Mouse (Mus musculus) left cerebral cortex, adult 11 months (tissue): ENCODE measurements around the gene Papln.
A peak's percentile ranks its signal among the peaks of the same experiment; 100 is the strongest.

ENCODE experiments used
- DNase-seq: peaks from one replicate; pipeline ENCODE4 v3.0.0; 2022; ENCODE audit warnings: low spot score

Gene Papln

DNA sequence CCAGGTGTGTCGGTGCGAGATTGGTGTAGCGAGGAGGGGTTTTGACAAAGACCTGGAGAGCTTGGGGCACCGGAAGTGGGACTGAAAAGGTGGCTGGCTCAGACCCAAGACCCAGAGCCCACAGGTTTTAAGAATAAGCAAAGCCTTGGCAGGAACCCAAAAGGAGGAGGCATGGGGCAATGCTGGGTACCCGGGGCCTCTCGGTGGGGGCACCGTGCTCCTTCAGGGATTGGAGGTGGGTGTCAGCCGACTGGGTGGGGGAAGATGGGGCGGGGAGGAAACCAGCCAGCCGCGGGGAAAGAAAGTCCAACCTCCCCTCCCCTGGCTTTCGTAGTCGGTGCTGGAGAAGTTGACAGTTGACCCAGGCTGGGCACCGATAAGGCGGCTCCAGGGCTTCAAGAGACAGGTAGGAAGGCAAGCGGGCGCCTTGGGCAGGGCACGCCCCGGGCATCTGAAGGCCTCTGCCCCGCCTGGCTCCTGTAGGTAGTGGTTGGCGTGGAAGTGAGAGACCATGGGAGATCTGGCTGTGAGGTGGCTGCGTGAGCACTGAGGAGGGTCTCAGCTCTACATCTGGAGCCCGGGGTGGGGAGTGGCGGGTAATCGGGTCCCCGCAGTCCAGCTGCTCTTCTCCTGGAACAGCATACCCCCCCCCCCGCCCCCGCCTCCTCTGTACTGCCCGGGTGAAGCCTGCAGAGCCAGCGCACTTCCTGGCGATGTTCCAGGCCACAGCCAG is at the start of gene Papln:
Gene Papln (plus strand): TSS at position 324 of the 733 bp plus-strand sequence.
- DNase-seq, result no peak

DNA sequence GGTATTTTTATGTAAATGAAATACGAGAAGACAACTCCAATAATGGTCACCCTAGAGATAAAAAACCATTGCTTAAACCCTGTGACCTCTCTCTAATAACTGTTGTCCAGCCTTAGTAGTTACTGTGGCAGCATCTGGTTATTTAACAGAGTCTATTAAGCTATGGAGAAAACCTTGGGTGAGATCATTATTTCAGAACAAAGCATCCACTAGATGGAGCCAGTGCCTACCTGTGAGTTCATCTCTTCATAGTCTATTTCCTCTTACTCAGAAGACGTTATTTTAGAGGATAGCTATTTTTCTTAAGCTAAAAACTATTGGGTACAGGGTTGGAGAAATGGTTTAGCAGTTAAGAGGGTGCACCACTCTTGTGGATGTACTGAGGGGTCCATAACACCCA is 49.7 kb upstream of the Papln start:
- peak; percentile 70 for DNase-seq

DNA sequence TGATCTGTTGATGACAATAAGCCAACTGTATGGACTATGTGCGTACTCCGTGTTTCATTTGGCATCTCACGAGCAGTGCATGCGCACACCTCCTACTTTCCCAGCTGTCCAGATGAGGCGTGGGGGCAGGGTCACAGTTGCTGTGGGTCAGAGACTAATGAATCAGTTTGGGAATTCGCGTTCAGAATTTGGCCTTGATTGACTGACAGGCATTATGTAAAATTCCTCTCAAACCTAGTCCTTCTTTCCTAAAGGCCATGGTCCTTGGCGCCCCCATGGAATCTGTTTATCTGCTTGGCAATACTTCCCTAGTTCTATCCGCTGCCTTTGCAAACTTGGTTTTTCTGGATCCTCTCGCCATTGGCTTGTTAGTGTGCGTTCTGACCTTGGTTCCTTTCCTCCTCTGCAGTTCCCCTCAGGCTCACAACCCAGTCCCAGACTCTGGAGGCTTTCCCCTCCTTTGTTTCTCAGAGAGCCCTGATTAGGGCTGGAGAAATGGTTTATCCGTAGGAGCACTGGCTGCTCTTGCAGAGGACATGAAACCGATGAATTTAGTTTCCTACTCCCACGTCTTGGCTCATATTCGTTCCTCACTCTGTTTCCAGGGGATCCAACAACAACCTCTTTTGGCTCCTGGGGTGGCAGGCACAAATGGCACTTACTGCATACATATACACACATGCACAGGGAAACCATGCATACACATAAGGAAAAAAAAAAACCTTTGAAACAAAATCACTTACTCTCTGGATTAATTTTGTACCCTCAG is 46.8 kb upstream of the Papln start:
- DNase-seq, result no peak

- DNase-seq, result no peak
Observed at GRCm38 (mm10) chr12:83719431-83719830, 44.0 kb upstream of the Papln start.

DNA sequence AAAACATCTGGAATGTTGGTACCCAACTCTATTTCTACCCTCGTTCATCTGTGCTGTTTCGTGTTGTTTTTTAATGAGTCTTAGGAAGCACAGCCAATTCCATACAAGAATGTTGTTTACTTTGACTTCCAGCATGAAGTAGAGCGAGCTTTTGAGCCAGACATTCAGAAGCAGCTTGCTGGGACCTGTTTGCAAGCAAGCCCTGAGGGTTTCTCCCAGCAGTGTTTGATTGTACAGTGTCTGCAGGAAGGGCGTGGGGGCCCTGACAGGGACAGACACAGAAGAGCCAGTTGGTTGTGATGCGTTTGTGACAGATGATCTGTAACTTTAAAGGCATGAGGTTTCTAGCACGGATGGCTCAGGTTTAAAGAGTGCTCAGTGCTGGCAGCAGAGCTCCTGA is 42.2 kb upstream of the Papln start:
- DNase-seq, result no peak

- DNase-seq, result no peak
Observed at GRCm38 (mm10) chr12:83723037-83723436, 40.4 kb upstream of the Papln start.

DNA sequence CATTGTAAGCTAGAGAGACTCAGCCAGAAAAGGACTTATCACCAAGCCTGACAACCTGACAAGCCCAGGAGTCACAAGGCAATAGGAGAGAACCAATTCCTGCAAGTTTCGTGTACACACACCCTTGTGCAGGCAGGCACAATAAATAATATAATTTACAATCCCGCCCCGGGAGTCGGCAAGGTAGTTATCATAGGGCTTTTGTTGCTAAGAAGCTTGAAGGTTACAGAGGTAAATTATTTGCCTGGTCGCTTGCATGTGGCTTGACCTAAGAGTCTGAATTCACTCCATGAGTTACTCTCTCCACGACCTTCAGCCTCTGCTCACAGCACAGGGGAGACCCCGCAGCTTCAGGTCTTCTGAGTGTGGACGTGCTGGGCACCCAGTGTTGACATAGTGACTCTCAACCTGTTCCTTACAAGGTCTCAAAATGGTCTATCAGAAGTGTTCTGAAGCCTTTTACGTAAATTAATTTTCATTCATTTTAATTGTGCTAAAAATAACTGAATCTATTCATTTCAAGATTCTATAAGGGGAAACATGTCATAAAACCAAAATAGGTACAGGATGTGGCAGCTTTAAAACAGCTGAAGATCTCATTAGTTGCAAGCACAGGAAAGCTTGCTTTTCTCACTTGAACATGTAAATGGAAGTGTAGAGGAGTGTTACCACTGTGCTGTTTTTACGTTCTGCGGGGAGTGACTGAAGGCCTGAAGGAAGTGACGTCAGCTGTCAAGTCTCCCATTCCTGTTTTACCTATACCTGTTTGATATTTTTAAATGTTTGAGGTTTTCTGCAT is 36.7 kb upstream of the Papln start:
- no peak for DNase-seq

GRCm38 (mm10) chr12:83732225-83732624 is 31.2 kb upstream of the Papln start:
- no peak for DNase-seq

DNA sequence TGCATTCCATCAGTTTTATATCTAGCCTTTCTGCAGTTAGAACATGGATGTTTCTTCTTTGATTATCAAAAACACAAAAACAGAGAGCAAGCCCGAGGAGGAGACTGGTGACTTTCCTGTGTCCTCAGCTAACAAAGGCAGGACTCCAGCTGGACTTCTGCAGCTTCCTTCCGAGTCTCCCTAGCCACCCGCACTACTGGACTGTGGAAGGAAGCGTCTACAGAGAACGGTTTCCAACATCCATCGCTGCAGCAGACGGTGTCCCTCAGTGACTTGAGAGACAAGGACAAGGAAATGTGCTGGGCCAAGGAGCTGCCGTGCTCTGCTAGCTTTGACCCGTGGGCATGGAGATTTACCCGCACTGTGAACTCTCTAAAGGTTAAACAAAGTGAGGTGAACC is 29.4 kb upstream of the Papln start:
- DNase-seq, result no peak

- no peak for DNase-seq
Observed at GRCm38 (mm10) chr12:83736236-83736635, 27.2 kb upstream of the Papln start.

GRCm38 (mm10) chr12:83738651-83739050 is 24.8 kb upstream of the Papln start:
- DNase-seq, result no peak

- no peak for DNase-seq
Observed at GRCm38 (mm10) chr12:83741722-83742121, 21.7 kb upstream of the Papln start.

- no peak for DNase-seq
Observed at GRCm38 (mm10) chr12:83742834-83743233, 20.6 kb upstream of the Papln start.

- no peak for DNase-seq
Observed at GRCm38 (mm10) chr12:83743712-83744111, 19.7 kb upstream of the Papln start.

GRCm38 (mm10) chr12:83749186-83749585 is 14.2 kb upstream of the Papln start:
- DNase-seq, result no peak

GRCm38 (mm10) chr12:83752495-83752894 is 10.9 kb upstream of the Papln start:
- DNase-seq, result no peak

- no peak for DNase-seq
Observed at GRCm38 (mm10) chr12:83758735-83759134, 4.7 kb upstream of the Papln start.

- no peak for DNase-seq
Observed at GRCm38 (mm10) chr12:83760201-83760600, 3.2 kb upstream of the Papln start.

DNA sequence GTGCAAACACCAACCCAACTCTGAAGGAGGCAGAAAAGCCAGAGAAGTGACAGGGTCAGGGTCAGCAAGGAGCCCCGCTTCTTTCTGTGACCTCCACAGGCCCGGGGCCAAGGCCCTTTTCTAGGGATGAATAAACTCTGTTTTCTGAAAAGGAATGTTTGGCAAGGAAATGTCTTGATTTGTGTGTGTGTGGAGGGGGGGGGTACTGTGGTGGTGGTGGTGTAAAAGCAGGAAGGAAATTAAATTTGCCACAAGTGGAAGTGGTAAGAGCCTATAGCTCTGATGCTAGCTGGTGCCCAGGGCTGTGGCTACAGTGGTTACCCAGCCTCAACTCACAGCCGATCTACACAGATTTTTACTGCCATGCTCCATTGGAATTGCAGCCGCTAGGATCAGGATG is 728 bp upstream of the Papln start:
- DNase-seq, result no peak

DNA sequence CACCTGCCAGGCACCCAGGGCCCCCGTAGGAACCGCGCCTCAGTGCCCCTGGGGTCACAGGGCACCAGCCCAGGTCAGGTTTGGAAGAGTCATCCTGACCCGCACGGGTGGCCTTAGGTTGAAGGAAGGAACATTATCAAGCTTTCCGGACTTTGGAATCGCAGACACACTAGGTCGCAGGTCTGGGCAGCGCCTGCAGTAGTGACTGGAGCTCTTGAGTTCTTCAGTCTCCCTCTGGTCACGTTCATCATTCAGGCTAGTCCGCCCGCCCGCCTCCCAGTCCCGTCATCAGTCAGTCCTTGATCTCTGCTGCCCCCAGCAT is 571 bp downstream of the Papln start:
- DNase-seq, result no peak

DNA sequence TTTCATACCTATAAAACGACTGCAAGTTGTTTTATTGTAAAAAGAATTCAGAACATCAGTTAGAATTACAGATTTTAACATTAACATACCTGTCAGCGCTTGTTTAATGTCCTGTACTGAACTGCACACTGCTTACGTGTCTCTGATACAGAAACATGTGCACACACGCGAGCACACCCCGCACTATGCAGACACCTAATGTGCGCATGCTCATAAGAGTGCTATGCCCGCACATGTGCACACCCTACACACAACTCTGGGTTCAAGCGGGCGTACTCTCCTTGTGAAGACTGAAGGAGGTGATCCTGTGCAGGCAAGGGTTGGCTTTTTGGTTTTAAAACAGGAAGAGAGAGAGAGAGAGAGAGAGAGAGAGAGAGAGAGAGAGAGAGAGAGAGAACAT is 1.1 kb downstream of the Papln start:
- no peak for DNase-seq

DNA sequence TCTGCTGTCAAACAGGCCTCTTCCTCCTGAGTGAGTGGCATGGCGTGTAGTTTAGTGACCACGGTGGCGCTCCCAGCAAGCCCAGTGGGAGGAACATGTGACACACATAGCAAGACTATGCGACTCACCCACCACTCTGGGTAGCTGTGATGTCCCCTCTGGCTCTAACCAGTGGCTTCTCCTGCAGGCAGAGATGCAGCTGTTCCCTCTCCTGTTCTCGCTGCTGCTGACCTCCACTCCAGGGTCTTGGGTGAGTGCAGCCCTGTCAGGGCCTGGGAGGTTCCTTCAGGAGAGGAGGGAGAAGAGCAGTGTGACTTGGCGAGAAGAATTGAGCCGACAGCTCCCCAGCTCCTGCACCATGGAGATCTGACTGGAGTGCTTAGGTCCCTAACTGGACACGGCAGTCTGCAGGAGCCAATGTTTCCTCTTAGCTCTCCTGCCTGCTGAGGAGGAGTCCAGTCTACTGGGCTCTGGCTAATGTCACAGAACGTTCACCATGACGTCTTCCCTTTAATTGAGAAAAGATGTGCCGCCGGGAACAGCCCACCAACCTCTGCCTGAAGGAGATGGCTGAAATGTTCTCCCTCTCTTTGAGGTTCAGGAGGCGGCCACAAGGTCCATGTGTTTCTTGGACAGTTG is 2.6 kb downstream of the Papln start:
- no peak for DNase-seq
